Mouse (Mus musculus): ENCODE measurements at regions not wholly inside any gene's neighbourhood (a gene's known extent, or its start where the extent isn't known, plus 50 kb on each side); places are given as distances from the start of the nearest gene placed in this dataset.
"Not testable (repeated sequence)": the region's sequence is repeated elsewhere in the genome, so short reads cannot be mapped to it uniquely, and the experiment has no call there.

DNA sequence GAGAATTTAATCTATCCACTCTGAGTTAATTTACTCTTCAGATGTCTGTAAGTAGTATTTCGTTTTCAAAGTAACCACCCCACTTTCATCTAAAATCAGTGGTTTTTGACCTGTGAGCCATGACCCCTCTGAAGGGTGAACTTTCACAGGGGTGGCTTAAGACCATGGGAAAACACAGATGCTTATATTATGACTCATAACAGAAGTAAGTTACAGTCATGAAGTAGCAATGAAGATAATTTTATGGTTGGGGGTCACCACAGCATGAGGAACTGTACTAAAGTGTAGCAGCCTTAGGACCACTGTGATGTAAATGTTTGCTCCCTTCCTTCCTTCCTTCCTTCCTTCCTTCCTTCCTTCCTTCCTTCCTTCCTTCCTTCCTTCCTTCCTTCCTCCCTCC is 215.2 kb downstream of the Zfp619 start:
- Histone ChIP-seq H3K9ac (no peak overlapping the region), H3K27ac (no peak overlapping the region), H3K4me2 (no peak overlapping the region), H3K4me1 (peaks cover 4% of the 10 kb centered on the region), H3K36me3 (ENCODE audit: poor library complexity, severe bottlenecking) (no peaks in the 10 kb centered on the region), H3K27me3 (0 out of 2 replicates have a peak, but pooled peaks cover 2% of the 10 kb centered on the region), H3K4me3 (no peak overlapping the region), H3K9me3 (replicated peaks) (no peaks in the 10 kb centered on the region)
- 72% methylated on average over 1 of the region's 1 CpGs for WGBS
- ATAC-seq, result no peak

- not testable (repeated sequence) for H3K9ac ChIP-seq; H3K36me3 ChIP-seq (ENCODE audit: poor library complexity, severe bottlenecking); H3K27me3 ChIP-seq; ATAC-seq; H3K9me3 ChIP-seq (replicated peaks); H3K4me2 ChIP-seq; H3K4me1 ChIP-seq; H3K27ac ChIP-seq; H3K4me3 ChIP-seq
Observed at GRCm38 (mm10) chr7:39748395-39748794, 230.8 kb downstream of the Zfp619 start.

GRCm38 (mm10) chr7:39750448-39750847 is 232.9 kb downstream of the Zfp619 start:
- 89% methylated on average over 7 of the region's 7 CpGs for WGBS
- Histone ChIP-seq H3K4me3 (no peak overlapping the region), H3K9ac (no peak overlapping the region), H3K9me3 (replicated peaks) (no peaks in the 10 kb centered on the region), H3K4me1 (no peaks in the 10 kb centered on the region), H3K27me3 (no peaks in the 10 kb centered on the region), H3K4me2 (no peak overlapping the region), H3K36me3 (ENCODE audit: poor library complexity, severe bottlenecking) (no peaks in the 10 kb centered on the region), H3K27ac (no peak overlapping the region)
- ATAC-seq, result no peak

DNA sequence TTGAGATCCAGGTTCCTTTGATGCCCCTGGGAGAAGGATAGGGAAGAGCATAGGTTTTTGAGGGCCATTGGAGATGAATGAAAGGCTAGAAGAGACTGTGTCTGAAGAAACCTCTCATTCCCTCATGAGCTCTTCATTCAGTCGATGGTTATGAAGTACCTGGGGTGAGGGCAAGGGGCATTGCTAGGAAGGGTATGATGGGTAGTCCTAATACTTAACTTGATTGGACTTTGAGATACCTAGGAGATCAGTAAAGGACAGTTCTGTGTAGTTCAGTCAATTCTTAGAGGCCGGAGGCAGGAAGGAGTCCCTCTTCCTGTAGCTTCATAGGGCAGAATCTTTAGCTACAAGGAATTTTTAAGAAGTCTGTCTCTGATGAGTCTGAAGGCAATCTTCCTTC is 246.8 kb downstream of the Zfp619 start:
- H3K4me1 ChIP-seq, result no peaks in the 10 kb centered on the region
- H3K9me3 ChIP-seq (replicated peaks), result no peaks in the 10 kb centered on the region
- no peak overlapping the region for H3K27ac ChIP-seq
- H3K36me3 ChIP-seq (ENCODE audit: poor library complexity, severe bottlenecking), result no peaks in the 10 kb centered on the region
- H3K27me3 ChIP-seq, result no peaks in the 10 kb centered on the region
- no peak overlapping the region for H3K4me3 ChIP-seq
- 83% methylated on average over 2 of the region's 2 CpGs for WGBS
- H3K9ac ChIP-seq, result no peak overlapping the region
- no peak for ATAC-seq
- H3K4me2 ChIP-seq, result no peak overlapping the region

GRCm38 (mm10) chr7:39765094-39765493 is 247.5 kb downstream of the Zfp619 start:
- no peaks in the 10 kb centered on the region for H3K27me3 ChIP-seq
- no peak overlapping the region for H3K4me2 ChIP-seq
- 89% methylated on average over 5 of the region's 5 CpGs for WGBS
- H3K27ac ChIP-seq, result no peak overlapping the region
- H3K36me3 ChIP-seq (ENCODE audit: poor library complexity, severe bottlenecking), result no peaks in the 10 kb centered on the region
- H3K9ac ChIP-seq, result no peak overlapping the region
- no peaks in the 10 kb centered on the region for H3K9me3 ChIP-seq (replicated peaks)
- no peak for ATAC-seq
- H3K4me1 ChIP-seq, result no peaks in the 10 kb centered on the region
- H3K4me3 ChIP-seq, result no peak overlapping the region

DNA sequence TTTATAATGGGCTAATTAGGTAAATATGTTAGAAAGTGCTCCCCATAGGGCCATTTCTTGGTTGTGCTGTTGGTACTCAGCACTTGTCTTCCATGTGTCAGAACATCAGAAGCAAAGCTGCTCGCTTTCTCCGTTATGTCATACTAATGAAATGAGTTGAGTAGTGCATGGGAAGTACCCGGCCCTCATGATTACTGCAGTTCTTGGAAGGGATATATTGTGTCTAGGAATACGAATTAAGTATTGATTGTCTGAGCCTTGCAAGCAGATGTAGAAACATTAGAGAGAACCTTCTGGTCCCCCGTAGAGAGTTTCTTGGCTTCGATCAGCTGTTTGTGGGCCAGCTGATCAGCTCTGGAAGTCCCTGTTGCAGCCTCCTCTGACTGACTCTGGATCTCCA is 255.7 kb downstream of the Zfp619 start:
- Histone ChIP-seq H3K9ac (no peak overlapping the region), H3K4me2 (no peak overlapping the region), H3K27ac (no peak overlapping the region), H3K4me3 (no peak overlapping the region), H3K27me3 (no peaks in the 10 kb centered on the region), H3K4me1 (no peaks in the 10 kb centered on the region), H3K36me3 (ENCODE audit: poor library complexity, severe bottlenecking) (no peaks in the 10 kb centered on the region), H3K9me3 (replicated peaks) (0 out of 2 replicates have a peak, but pooled peaks cover 4% of the 10 kb centered on the region)
- ATAC-seq, result no peak
- 93% methylated on average over 6 of the region's 6 CpGs for WGBS

DNA sequence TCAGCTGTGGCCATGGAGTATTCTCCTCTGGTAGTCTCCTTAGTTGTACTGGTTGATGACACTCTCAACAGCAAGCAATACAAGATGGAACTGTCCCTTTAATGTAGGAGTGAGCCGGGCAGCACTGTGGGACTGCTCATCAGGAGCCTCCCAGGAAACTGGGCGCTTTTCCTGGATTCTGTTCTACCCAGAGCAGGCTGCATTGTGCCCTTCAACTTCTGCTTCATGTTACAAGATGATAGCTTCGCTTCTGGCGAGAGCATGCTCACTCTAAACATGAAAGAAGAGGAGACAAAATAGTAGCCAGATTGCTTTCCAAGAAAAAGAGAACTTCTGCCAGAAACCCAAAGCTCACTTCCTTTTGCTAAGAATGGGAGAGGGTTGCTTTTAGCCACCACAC is 271.8 kb downstream of the Zfp619 start:
- no peak overlapping the region for H3K4me3 ChIP-seq
- H3K4me2 ChIP-seq, result no peak overlapping the region
- 81% methylated on average over 4 of the region's 4 CpGs for WGBS
- no peaks in the 10 kb centered on the region; the same call in 1 of the 2 replicates for H3K9me3 ChIP-seq (replicated peaks)
- no peak for ATAC-seq
- H3K4me1 ChIP-seq, result no peaks in the 10 kb centered on the region
- H3K27me3 ChIP-seq, result no peaks in the 10 kb centered on the region
- no peaks in the 10 kb centered on the region for H3K36me3 ChIP-seq (ENCODE audit: poor library complexity, severe bottlenecking)
- no peak overlapping the region for H3K9ac ChIP-seq
- H3K27ac ChIP-seq, result no peak overlapping the region

GRCm38 (mm10) chr7:39789880-39790279 is 272.3 kb downstream of the Zfp619 start:
- Histone ChIP-seq H3K27ac (no peak overlapping the region), H3K4me2 (no peak overlapping the region), H3K36me3 (ENCODE audit: poor library complexity, severe bottlenecking) (no peaks in the 10 kb centered on the region), H3K9me3 (replicated peaks) (no peaks in the 10 kb centered on the region; the same call in 1 of the 2 replicates), H3K9ac (no peak overlapping the region), H3K4me3 (no peak overlapping the region), H3K27me3 (no peaks in the 10 kb centered on the region), H3K4me1 (no peaks in the 10 kb centered on the region)
- 84% methylated on average over 4 of the region's 4 CpGs for WGBS
- no peak for ATAC-seq

- Histone ChIP-seq H3K4me2 (no peak overlapping the region), H3K9ac (no peak overlapping the region), H3K9me3 (replicated peaks) (no peaks in the 10 kb centered on the region), H3K4me3 (no peak overlapping the region), H3K27ac (no peak overlapping the region), H3K27me3 (no peaks in the 10 kb centered on the region), H3K4me1 (no peaks in the 10 kb centered on the region), H3K36me3 (ENCODE audit: poor library complexity, severe bottlenecking) (no peaks in the 10 kb centered on the region)
- 92% methylated on average over 3 of the region's 3 CpGs for WGBS
- ATAC-seq, result no peak
Observed at GRCm38 (mm10) chr7:39794751-39795150, 277.2 kb downstream of the Zfp619 start.

- Histone ChIP-seq H3K9ac (no peak overlapping the region), H3K27ac (no peak overlapping the region), H3K9me3 (replicated peaks) (no peaks in the 10 kb centered on the region; the same call in 1 of the 2 replicates), H3K4me2 (no peak overlapping the region), H3K36me3 (ENCODE audit: poor library complexity, severe bottlenecking) (no peaks in the 10 kb centered on the region), H3K4me1 (no peaks in the 10 kb centered on the region), H3K4me3 (no peak overlapping the region), H3K27me3 (no peaks in the 10 kb centered on the region)
- 81% methylated on average over 3 of the region's 3 CpGs for WGBS
- no peak for ATAC-seq
Observed at GRCm38 (mm10) chr7:39804276-39804675, 286.7 kb downstream of the Zfp619 start.

- no peak for ATAC-seq
- H3K9me3 ChIP-seq (replicated peaks), result no peaks in the 10 kb centered on the region
- no peak overlapping the region for H3K27ac ChIP-seq
- no peak overlapping the region for H3K4me3 ChIP-seq
- H3K36me3 ChIP-seq (ENCODE audit: poor library complexity, severe bottlenecking), result no peaks in the 10 kb centered on the region
- no peaks in the 10 kb centered on the region for H3K4me1 ChIP-seq
- no peaks in the 10 kb centered on the region for H3K27me3 ChIP-seq
- WGBS, result 80% methylated on average over 3 of the region's 3 CpGs
- H3K4me2 ChIP-seq, result no peak overlapping the region
- H3K9ac ChIP-seq, result no peak overlapping the region
Observed at GRCm38 (mm10) chr7:39818036-39818435, 300.5 kb downstream of the Zfp619 start.

- no peak overlapping the region for H3K4me3 ChIP-seq
- H3K4me1 ChIP-seq, result no peaks in the 10 kb centered on the region
- no peak for ATAC-seq
- no peak overlapping the region for H3K9ac ChIP-seq
- H3K27me3 ChIP-seq, result no peaks in the 10 kb centered on the region
- no peak overlapping the region for H3K27ac ChIP-seq
- no peak overlapping the region for H3K4me2 ChIP-seq
- no peaks in the 10 kb centered on the region for H3K36me3 ChIP-seq (ENCODE audit: poor library complexity, severe bottlenecking)
- 91% methylated on average over 4 of the region's 4 CpGs for WGBS
- H3K9me3 ChIP-seq (replicated peaks), result no peaks in the 10 kb centered on the region
Observed at GRCm38 (mm10) chr7:39822550-39823178, 305.1 kb downstream of the Zfp619 start.

- no peaks in the 10 kb centered on the region for H3K36me3 ChIP-seq (ENCODE audit: poor library complexity, severe bottlenecking)
- H3K27me3 ChIP-seq, result no peaks in the 10 kb centered on the region
- H3K4me2 ChIP-seq, result no peak overlapping the region
- no peak overlapping the region for H3K9ac ChIP-seq
- no peaks in the 10 kb centered on the region for H3K9me3 ChIP-seq (replicated peaks)
- ATAC-seq, result no peak
- H3K4me1 ChIP-seq, result no peaks in the 10 kb centered on the region
- H3K27ac ChIP-seq, result no peak overlapping the region
- 81% methylated on average over 6 of the region's 6 CpGs for WGBS
- H3K4me3 ChIP-seq, result no peak overlapping the region
Observed at GRCm38 (mm10) chr7:39828378-39828777, 310.8 kb downstream of the Zfp619 start.

Data from forebrain, embryonic 13.5 days (tissue).